Mouse (Mus musculus): ENCODE measurements around the gene Ptov1. TPM values are rescaled to one million over a fixed set of nuclear protein-coding genes. Genes with fewer than 3 reads are reported as not detected.

The Ptov1 gene
- total RNA-seq, 1 experiment, result 144 TPM

- H3K36me3 ChIP-seq (ENCODE audit: control insufficient read depth, insufficient read depth, low read length, poor library complexity, severe bottlenecking), result peaks cover 44% of the 10 kb centered on the region
These were observed 27.6 kb downstream of the Ptov1 start for GRCm38 (mm10) chr7:44841825-44842463.

GRCm38 (mm10) chr7:44840426-44840825 is 29.2 kb downstream of the Ptov1 start:
- in situ Hi-C loops (cut with MboI; ENCODE audit: low sequenced_read_pairs in 2 of 2, unreplicated experiment in 2 of 2), result no loop called here
- H3K4me1 ChIP-seq (ENCODE audit: control insufficient read depth in 2 of 2, insufficient read depth in 2 of 2, low read length in 2 of 2, poor library complexity in 1 of 2), result peaks cover 0 to 8% of the 10 kb centered on the region in 2 experiments; a peak in 1 of 4 replicates
- no peaks in the 10 kb centered on the region for H3K9me3 ChIP-seq (ENCODE audit: control insufficient read depth, insufficient read depth, low read depth, low read length)
- H3K27ac ChIP-seq (ENCODE audit: insufficient read depth, low read depth, low read length, poor library complexity, severe bottlenecking), result no peak overlapping the region
- no peak for TF ChIP-seq MAFK (IDR thresholded peaks at IDR 0.05; ENCODE audit: insufficient read depth, low read depth, low read length)
- no peak for TF ChIP-seq CHD2 (IDR thresholded peaks at IDR 0.05; ENCODE audit: low read depth, low read length)
- TF ChIP-seq HCFC1 (IDR thresholded peaks at IDR 0.05; ENCODE audit: borderline replicate concordance, insufficient read depth, low read length), result no peak
- no peak for DNase-seq (ENCODE audit: low read depth, low spot score)
- H3K36me3 ChIP-seq (ENCODE audit: control insufficient read depth, insufficient read depth, low read length, poor library complexity, severe bottlenecking), result peaks cover 34% of the 10 kb centered on the region
- no peak overlapping the region for H3K9ac ChIP-seq (ENCODE audit: insufficient read depth, low read depth, low read length, poor library complexity, severe bottlenecking)
- no peak overlapping the region for H3K4me3 ChIP-seq (ENCODE audit: insufficient read depth in 1 of 2, low read depth in 1 of 2, low read length in 2 of 2, poor library complexity in 1 of 2, severe bottlenecking in 1 of 2)

More at GRCm38 (mm10) chr7:44841825-44842463, 27.6 kb downstream of the Ptov1 start:
- no peak for DNase-seq (ENCODE audit: low read depth, low spot score)
- Histone ChIP-seq H3K9ac (ENCODE audit: insufficient read depth, low read depth, low read length, poor library complexity, severe bottlenecking) (no peak overlapping the region), H3K27ac (ENCODE audit: insufficient read depth, low read depth, low read length, poor library complexity, severe bottlenecking) (no peak overlapping the region), H3K4me3 (ENCODE audit: insufficient read depth in 1 of 2, low read depth in 1 of 2, low read length in 2 of 2, poor library complexity in 1 of 2, severe bottlenecking in 1 of 2) (no peak overlapping the region), H3K9me3 (ENCODE audit: control insufficient read depth, insufficient read depth, low read depth, low read length) (no peaks in the 10 kb centered on the region), H3K4me1 (ENCODE audit: control insufficient read depth in 2 of 2, insufficient read depth in 2 of 2, low read length in 2 of 2, poor library complexity in 1 of 2) (peaks cover 0 to 5% of the 10 kb centered on the region in 2 experiments; a peak in 1 of 4 replicates)
- TF ChIP-seq ZC3H11A (IDR thresholded peaks at IDR 0.05; ENCODE audit: borderline replicate concordance, low read depth, low read length), result no peak
- in situ Hi-C loops (cut with MboI; ENCODE audit: low sequenced_read_pairs in 2 of 2, unreplicated experiment in 2 of 2), result no loop called here

GRCm38 (mm10) chr7:44839491-44840191 is 29.9 kb downstream of the Ptov1 start:
- DNase-seq (ENCODE audit: low read depth, low spot score), result no peak
- Histone ChIP-seq H3K9me3 (ENCODE audit: control insufficient read depth, insufficient read depth, low read depth, low read length) (no peaks in the 10 kb centered on the region), H3K36me3 (ENCODE audit: control insufficient read depth, insufficient read depth, low read length, poor library complexity, severe bottlenecking) (peaks cover 26% of the 10 kb centered on the region), H3K27ac (ENCODE audit: insufficient read depth, low read depth, low read length, poor library complexity, severe bottlenecking) (no peak overlapping the region), H3K9ac (ENCODE audit: insufficient read depth, low read depth, low read length, poor library complexity, severe bottlenecking) (peak overlapping the region; percentile 36), H3K4me1 (ENCODE audit: control insufficient read depth in 2 of 2, insufficient read depth in 2 of 2, low read length in 2 of 2, poor library complexity in 1 of 2) (peaks cover 0 to 8% of the 10 kb centered on the region in 2 experiments; a peak in 1 of 4 replicates), H3K4me3 (ENCODE audit: insufficient read depth in 1 of 2, low read depth in 1 of 2, low read length in 2 of 2, poor library complexity in 1 of 2, severe bottlenecking in 1 of 2) (peak overlapping the region; percentile 53 to 64)
- in situ Hi-C loops (cut with MboI; ENCODE audit: low sequenced_read_pairs in 2 of 2, unreplicated experiment in 2 of 2), result no loop called here
- TF ChIP-seq ZC3H11A (IDR thresholded peaks at IDR 0.05; ENCODE audit: borderline replicate concordance, low read depth, low read length) (no peak), ZNF384 (IDR thresholded peaks at IDR 0.05; ENCODE audit: low read depth, low read length) (no peak), MAFK (IDR thresholded peaks at IDR 0.05; ENCODE audit: insufficient read depth, low read depth, low read length) (no peak), HCFC1 (IDR thresholded peaks at IDR 0.05; ENCODE audit: borderline replicate concordance, insufficient read depth, low read length) (no peak)

GRCm38 (mm10) chr7:44839171-44839490 is 30.5 kb downstream of the Ptov1 start:
- no peaks in the 10 kb centered on the region for H3K9me3 ChIP-seq (ENCODE audit: control insufficient read depth, insufficient read depth, low read depth, low read length)
- in situ Hi-C loops (cut with MboI; ENCODE audit: low sequenced_read_pairs in 2 of 2, unreplicated experiment in 2 of 2), result no loop called here
- TF ChIP-seq HCFC1 (IDR thresholded peaks at IDR 0.05; ENCODE audit: borderline replicate concordance, insufficient read depth, low read length) (no peak), ZNF384 (IDR thresholded peaks at IDR 0.05; ENCODE audit: low read depth, low read length) (no peak), MAFK (IDR thresholded peaks at IDR 0.05; ENCODE audit: insufficient read depth, low read depth, low read length) (no peak), ZC3H11A (IDR thresholded peaks at IDR 0.05; ENCODE audit: borderline replicate concordance, low read depth, low read length) (no peak), CHD2 (IDR thresholded peaks at IDR 0.05; ENCODE audit: low read depth, low read length) (no peak)
- H3K36me3 ChIP-seq (ENCODE audit: control insufficient read depth, insufficient read depth, low read length, poor library complexity, severe bottlenecking), result peaks cover 22% of the 10 kb centered on the region
- no peak overlapping the region for H3K9ac ChIP-seq (ENCODE audit: insufficient read depth, low read depth, low read length, poor library complexity, severe bottlenecking)
- H3K4me1 ChIP-seq (ENCODE audit: control insufficient read depth in 2 of 2, insufficient read depth in 2 of 2, low read length in 2 of 2, poor library complexity in 1 of 2), result peaks cover 0 to 8% of the 10 kb centered on the region in 2 experiments; a peak in 1 of 4 replicates
- peak overlapping the region; percentile 53 to 64; a peak in 2 of 4 replicates for H3K4me3 ChIP-seq (ENCODE audit: insufficient read depth in 1 of 2, low read depth in 1 of 2, low read length in 2 of 2, poor library complexity in 1 of 2, severe bottlenecking in 1 of 2)
- H3K27ac ChIP-seq (ENCODE audit: insufficient read depth, low read depth, low read length, poor library complexity, severe bottlenecking), result no peak overlapping the region
- no peak for DNase-seq (ENCODE audit: low read depth, low spot score)
